Mouse (Mus musculus): Measurements from ENCODE around the gene Gm11541.

The Gm11541 gene

DNA sequence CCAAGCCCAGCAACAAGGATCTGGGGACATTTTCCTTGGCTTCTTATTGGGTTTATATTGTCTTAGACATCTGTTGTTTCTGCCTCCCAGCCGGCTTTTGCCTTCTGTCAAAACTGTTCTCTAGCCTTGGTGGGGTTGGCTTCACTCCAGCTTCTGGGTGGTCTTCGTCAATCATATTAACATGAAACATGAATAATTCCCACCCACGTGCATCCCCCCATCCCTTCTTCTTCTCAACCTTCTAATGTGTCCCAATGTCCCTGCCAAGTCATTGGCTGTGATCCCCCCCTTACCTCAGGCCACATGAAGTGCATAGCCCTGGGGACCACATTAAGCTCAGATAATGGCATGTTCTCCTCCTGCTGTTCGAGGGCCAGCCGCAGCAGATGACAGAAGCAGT lies at the start of gene Gm11541:
Gene Gm11541 (minus strand): TSS at position 28 of the 400 bp plus-strand sequence.
- no peak for DNase-seq

DNA sequence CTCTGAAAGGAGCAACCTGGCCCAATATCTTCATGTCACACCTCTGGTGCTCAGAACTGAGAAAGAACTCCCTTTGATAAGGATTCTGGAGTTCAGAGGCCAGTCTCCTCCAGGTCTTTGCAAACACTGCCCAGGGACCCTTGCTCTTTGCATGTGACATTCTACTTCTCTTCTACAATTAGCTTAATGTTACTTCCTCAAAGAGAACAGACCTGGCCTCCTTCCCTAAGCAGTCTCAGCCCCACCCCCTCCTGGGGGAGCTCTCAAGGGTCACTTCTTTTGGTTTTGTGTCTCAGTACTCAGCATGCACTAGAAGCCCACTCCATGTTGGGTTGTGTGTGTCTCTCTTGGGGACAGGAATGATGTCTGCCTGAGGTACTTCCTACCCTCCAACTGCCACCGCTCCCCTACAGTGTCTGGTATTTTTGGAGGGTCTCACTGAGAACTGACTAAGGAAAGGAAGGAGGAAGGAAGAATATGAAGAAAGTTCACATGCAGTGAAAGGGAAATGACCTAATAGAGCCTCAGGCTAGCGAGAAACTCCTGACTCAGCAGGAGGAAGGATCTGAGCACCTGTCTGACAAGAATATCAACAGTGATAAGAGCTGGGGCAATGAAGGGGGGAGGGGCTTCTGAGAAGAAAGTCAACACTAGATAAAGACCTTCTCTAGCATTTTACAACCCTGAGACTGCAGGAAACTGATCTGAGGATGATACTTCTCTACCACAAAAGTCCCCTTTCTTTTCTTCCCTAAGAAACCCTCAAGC lies 48.8 kb upstream of the Gm11541 start:
- no peak for DNase-seq

DNA sequence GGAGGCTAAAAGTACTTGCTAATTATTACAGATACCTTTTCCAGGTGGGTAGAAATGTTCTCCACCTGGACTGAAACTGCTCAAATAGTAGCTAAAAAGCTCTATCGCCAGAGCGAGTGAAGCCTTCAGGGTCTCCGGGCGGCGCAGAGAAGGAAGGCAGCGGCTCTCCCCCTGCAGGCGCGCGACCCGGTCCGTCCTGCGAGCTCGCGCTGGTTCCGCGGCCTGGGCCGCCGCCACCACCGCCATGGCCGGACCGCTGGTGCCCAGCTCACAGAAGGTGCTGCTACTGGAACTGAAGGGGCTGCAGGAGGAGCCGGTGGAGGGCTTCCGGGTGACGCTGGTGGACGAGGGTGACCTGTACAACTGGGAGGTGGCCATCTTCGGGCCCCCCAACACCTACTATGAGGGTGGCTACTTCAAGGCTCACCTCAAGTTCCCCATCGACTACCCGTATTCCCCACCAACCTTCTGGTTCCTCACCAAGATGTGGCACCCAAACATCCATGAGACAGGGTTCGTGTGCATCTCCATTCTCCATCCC lies 37.5 kb upstream of the Gm11541 start, which contains the start of gene Cdc34b:
Gene Cdc34b (plus strand): TSS at position 51 of the 541 bp plus-strand sequence.
- DNase-seq = no peak

DNA sequence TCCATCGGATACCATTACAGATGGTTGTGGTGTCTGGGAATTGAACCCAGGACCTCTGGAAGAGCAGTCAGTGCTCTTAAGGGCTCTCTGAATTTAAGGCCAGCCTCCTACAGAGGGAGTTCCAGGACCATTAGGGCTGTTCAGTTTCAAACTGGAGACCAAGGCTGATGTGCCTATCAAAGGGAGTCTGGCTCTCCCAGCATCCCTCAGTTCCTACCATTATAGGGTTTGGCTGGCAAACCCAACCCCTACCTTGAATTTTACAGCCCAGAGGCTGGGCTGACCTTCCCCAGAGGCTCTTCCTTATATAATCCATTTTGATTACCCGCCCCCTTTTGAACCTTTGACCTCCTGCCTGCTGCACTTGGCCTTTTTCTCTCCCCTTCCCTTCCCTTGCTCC lies 31.4 kb upstream of the Gm11541 start:
- peak; percentile 7 for DNase-seq

DNA sequence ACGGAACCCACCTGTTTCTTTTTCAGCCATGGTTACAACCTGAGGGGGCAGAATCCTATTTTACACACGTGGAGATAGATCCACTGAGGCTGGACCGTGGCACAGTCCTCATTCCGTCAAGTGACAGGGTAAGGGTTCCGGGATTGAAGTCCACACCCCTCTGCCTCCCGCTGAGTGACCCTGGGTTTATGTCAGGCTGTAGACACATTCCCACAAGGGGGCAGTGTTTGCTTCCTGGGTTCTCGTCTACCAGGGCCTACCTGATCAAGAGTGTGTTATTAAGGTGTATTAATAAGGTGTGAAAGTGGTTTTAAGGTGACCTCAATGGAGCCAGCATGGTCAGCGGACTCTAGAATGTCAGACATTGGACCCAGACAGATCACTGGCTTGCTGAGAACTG lies 28.5 kb upstream of the Gm11541 start:
- peak; percentile 28 for DNase-seq

DNA sequence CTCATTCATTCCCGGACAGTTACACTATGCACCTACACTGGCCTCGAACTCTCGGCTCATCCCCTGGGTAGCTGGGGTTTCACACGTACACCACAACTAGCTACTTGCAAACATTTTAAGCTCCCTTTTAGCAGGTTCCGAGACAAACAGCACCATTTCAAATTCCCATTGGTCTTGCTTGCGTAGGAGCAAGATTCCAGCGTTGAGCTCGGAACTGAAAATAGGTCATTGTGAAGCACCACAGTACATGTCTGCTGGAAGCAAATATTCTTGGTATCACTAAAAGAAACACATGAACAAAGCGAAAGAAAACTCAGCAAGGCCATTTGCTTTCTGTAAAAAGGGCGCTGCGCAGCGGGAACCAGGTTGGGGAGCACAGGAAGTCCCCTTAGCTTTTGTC lies 26.9 kb upstream of the Gm11541 start:
- DNase-seq = no peak

DNA sequence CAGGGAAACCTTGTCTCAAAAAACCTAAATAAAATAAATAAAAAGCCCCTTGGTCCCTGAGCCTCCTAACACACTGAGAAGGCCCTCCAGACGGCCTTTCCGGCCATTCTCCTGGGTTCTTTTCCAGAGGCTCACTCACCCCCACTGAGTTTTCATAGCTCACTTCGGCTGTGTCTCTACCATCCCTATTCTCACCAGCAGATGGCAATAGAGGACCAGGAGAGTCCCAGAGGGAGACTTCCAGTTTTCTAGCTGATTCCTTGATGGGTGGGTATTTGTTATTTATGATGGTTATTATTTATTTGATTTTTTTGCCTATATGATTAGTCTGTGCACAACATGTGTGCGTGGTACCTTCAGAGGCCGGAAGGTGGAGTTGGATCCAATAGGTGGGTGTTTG lies 26.0 kb upstream of the Gm11541 start:
- DNase-seq = peak; percentile 79

DNA sequence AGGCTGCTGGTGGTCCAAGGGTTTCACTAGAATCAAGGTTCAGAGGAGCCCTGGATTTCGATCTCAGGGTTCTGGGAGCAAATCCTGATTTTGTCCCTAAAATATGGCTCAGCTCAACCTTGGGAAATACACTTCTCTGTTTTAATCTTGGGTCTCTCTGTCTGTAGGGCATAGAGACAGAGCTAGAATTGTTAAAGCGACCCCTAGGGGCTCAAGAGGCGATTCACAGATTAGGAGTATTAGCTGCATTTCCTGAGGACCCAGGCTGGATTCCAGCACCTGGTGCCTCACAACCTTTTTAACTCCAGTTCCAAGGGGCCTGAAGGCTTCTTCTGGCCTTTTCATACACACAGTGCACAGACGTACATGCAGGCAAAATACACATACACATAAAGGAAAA lies 25.3 kb upstream of the Gm11541 start:
- peak; percentile 37 for DNase-seq

DNA sequence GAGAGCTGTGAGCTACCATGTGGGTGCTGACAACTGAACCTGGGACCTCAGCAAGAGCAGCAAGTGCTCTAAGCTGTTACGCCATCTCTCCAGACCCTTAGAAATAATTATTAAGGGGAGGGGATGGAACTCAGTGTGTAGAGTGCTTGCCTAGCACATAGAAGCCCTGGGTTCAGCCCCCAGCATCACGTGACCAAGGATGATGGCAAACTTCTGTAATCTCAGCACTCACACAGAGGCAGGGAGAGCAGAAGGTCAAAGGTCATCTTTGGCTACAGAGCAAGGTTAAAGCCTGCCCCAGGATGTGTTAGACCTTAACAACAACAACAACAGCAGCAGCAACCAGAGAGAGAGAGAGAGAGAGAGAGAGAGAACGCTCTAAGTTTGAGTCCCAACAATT lies 24.2 kb upstream of the Gm11541 start:
- DNase-seq = no peak

DNA sequence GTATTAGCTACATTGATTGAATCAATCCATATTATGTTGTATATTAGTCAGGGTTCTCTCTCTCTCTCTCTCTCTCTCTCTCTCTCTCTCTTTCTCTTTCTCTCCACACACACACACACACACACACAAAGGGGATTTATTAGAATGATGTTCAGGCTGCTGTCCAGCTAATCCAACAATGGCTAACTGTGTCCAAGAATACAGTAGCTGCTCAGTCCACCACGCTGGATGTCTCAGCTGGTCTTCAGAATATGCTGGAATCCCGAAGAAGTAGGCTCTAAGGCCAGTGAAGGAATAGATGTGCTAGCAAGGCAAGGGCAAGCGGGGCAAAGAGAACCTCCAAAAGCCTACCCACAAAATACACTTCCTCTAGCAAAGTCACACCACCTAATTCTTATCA lies 23.0 kb upstream of the Gm11541 start:
- no peak for DNase-seq

DNA sequence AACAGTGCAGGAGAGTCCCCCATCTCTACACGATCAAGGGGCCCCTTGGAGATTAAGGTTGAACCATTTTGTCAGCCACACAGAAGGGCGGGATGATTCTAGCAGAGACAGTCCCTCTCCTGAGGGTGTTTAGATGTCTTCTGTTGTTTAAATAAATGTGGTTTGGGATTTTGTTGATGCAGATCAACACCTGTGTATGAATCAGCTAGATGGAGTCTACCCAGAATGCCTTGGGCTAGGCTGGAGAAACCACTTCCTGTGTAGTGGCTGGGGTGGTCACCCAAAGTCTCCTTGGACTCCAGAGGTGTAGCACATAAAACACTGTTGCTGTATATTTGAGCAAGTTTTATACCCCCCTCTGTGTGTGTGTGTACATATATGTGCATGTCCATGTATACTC lies 14.9 kb upstream of the Gm11541 start:
- no peak for DNase-seq

DNA sequence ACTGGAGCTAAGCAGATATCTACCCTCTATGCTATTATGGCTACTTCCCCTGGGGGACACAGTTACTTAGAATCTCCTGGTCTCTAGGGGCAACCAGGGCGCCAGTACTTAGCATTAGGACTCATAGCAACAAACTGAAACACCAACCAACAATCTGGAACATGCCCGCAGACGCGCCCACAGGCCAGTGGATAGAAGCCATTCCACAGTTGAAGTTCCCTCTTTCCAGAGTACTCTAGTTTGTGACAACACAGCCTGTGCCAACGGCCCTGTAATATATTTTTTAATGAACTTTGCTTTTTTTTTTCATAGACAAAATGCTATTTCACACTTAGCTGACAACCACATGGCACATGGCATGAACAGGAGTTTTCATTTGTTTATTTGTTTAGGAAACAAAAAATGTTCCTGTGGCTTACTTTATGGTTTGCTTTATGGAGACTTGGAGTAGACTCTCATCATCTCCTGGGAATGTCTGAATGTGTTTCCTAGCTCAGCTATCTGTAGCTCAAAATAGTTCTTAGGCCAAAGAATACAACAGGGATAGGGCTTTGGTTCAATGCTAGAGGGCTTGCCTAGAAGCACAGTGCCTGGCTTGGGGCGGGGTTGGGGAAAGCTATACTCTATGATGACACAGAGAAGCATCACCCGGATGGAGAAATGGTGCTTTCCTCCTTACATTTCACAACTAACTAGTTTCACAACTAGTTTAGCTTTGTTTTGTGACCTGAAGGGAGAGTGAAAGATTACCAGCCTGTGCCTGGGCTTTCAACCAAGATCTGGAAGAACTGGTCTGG lies 14.0 kb upstream of the Gm11541 start:
- no peak for DNase-seq

DNA sequence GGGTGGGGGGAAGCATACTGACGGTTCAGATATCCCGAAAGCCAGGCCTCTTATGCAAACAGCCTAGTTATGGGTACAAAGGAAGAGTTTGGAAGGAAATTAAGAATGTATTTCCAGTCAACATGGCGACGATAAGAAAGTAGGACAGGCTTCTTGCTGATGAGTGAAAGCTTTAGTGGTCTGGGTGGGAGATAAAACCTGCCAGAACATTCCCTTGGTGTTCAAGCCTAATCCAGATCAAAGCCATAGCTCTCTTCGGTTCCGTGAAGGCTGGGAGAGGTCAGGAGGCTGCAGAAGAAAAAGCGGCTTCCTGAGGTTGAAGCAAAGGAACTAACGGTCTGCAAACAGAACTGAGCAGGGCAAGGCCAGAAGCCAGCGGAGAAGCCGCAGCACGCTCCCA lies 12.9 kb upstream of the Gm11541 start:
- peak; percentile 12 for DNase-seq

DNA sequence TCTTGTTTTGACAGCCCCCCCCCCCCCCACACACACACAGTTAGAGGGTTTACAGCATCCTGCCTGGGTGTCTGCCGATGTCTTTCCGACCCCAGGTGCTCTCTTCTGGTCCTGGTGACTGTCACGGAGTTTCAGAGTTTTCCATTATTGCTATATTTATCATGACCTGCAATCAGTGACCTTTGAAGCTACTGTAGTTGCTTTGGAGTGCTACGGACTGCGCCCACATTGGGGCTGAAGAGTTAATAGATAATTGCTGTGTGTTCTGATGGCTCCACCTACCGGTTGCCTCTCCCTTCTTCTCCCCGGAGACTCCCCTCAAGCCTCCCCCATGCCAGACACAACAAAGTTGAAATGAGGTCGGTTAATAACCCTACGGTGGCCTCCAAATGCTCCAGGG lies 12.5 kb upstream of the Gm11541 start:
- DNase-seq = peak; percentile 73

DNA sequence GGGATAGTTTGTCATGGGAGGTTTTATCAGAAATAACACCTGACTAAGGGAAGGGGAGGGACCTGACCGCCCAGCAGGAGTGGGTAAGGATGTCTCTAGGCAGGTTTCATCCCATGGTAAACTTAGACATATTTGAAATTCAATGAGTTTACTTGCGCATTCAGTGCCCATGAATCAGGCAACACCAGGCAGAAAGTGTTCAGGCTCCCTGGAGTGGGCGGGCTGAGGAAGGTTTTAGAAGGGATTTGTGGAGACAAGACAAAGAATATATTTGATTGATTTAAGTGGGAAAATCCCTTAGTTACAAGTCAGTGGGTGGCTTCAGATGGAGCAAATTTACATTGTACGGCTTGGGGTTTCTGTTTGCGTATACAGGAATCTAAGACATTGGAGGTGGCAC lies 11.3 kb upstream of the Gm11541 start:
- DNase-seq = no peak

DNA sequence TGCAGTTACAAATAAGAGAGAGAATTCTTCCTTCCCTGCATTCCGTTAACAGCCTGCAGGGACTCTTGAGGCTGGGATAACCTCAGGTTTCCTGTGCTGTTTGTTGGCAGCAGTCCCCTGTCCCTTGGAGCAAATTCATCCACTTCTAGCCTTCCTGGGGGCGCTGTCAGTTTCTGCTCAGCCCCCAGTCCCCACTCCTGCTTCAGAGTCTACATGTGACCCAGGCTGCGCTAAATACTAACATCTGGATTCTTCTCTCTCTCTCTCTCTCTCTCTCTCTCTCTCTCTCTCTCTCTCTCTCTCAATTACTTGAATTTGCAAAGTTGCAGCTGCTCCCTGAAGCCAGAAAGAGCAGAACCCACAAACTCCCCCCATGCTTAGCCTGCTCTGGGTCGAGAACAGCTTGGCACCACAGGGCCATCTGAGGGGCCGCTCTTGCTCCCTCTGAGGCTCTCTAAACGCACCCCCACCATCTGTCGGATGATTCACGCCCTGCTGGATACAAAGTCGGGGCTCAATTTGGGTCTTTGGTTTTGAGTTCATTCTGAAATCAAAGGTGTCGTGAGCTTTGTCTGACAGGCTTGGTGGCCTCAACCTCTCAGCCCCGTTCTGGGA lies 9.1 kb upstream of the Gm11541 start:
- DNase-seq = peak; percentile 16

DNA sequence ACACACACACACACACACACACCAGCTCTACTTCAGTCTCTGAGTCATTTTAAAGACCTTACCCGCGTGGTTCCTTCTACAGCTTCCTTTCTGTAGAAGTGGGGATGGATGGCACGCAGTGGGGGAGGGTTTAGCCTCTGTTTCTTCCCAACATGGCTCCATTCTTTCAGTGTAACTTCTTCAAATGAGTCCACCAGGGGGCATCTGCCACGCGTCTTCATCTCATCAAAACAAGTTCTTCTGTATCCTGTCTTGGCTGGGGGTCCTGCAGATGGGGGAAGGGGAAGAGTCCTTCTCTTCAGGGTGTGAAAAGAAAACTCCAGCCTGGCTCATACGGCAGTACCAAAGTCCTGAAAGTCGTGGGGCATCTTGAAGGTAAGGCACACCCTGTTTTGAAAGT lies 279 bp downstream of the Gm11541 start:
- no peak for DNase-seq

DNA sequence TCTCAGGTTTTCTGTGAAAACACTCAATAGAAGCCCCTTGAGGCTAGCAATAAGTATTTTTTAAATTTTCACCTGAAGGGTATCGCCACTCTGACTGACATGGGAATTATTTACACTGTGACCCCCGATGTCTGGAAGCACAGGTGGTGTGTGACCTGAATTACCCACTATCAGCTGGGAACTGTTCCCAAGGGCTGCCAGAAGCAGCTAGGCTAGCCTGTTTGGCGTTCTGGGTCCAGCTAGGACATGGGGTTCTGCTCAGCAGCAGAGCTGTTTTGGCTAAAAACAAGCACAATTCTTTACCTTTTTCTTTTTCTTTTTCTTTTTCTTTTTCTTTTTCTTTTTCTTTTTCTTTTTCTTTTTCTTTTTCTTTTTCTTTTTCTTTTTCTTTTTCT lies 2.1 kb downstream of the Gm11541 start:
- peak; percentile 15 for DNase-seq

DNA sequence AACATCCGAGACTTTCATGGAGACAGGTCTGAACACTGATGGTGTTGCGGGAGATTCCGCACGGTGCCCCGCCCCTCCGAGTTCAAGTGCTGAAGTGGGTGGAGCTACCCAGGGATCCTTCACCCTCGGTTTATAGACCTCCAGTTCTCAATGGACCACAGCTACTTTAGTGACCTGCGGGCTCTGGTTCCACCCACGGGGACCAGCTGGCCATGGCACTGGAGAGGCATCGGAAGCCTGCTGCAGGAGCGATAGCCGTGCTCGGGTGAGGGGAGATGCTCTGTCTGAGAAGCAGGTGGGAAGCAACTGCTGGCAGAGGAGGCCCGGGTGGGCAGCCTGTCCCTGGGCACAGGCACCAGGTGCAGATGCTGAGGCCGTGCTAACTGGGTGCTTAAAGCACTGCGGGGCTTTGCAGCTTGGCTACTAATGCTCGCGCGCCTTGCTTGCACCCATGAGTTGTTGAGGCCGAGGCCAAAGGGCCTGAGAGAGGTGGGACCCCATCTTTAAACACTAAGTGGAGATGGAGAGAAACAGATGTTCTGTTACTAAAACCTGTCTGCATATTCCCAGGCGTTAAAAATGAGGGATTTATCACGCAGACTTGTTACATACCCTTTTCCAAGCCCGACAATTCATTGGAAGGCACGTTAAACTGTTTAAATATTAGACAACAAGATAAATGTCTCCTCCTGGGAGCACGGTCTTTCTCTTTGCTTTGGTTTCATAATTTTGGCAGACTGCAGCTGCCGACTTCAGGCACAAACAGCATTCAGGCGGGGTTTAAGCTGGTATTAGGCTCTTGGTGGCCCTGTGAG lies 2.7 kb downstream of the Gm11541 start:
- peak; percentile 35 for DNase-seq

DNA sequence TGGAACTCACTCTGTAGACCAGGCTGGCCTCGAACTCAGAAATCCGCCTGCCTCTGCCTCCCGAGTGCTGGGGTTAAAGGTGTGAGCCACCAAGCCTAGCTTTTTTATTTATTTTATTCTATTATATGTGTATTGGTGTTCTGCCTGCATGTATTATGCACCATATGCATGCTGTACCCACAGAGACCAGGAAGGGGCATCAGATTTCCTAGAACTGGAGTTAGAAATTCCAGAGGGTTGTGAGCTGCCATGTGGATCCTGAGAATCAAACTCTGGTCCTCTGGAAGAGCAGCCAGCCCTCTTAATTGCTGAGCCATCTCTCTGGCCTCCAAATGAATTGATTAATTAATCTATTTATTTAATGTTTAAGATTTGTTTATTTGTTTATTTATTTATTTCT lies 4.9 kb downstream of the Gm11541 start:
- no peak for DNase-seq

DNA sequence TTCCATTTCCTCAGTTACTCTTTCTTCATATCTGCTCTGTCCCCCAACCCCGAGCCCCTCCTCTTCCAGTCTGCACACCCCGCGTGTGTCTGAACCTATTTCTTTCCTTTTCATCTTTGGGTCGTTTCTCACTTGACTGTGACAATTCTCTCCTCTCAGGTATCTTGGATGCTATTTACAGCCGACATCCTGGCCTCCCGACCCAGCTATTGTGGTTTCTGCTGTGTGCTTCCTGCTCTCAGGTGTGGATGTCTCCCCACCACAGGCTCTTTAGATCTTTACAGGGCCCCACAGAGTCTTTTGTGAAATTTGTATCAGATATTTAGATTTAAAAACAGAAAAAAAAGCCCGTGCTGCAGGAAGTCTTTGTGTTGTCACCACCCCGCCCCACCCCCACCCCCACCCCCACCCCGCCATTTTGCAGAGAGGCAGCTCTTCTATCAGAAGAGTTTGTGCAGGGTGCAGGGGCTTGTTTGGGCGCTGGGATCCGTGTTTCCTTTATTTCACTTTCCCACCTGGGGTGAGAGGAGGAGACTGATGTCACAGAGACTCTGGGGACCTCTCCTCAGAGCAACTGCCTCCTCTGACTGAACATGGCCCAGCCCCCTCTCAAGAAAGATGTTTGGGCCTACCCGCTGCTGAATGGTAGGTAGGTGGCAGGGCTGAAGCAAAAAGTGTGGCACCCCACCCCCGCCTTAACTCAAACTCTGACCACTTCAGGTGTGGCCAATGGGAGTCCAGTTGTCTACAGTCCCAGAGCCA lies 6.4 kb downstream of the Gm11541 start:
- no peak for DNase-seq

DNA sequence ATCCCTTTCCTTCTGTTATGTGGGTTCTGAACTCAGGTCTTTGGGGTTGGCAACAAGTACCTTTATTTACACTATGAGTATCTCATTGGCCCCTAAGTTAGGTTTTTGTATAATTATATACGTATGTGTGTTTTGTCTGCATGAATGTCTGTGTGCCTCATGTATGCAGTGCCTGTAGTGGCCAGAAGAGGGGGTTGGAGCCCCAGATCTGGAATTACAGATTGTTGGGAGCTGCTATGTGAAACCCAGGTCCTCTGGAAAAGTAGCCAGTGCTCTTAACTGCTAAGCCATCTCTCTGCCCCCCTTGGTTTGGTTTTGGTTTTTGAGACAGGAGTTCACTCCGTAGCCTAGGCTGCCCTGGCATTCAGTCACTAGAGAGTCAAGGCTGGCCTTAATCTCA lies 7.2 kb downstream of the Gm11541 start:
- DNase-seq = no peak

All from embryo, embryonic 11 days (tissue).